8 mouse cellular contexts compared by ENCODE assay signal in genomic region chr12:17747191-17748154, GRCm38 (mm10). TPM values are rescaled to one million over a fixed set of nuclear protein-coding genes. Genes with fewer than 3 reads are reported as not detected.
DNase-seq lines count a peak whose midpoint lies in the region; ATAC-seq and TF ChIP-seq lines count a peak whose summit lies in the region.
"Had no signal": no experiment of that assay in that cellular context is flagged by ENCODE, and none has a peak within 500 bp of the region (broad histone marks: within the 10 kb centered on the region; RNA-seq: fewer than 3 reads in every experiment).

No protein-coding gene starts in this region.

- H3K27ac ChIP-seq in kidney, embryonic 15.5 days, result no peak overlapping the region
- no peak overlapping the region for H3K27ac ChIP-seq in embryonic facial prominence, embryonic 11.5 days (replicated peaks; ENCODE audit: low read depth, low read length)
- peak overlapping the region; percentile 34 for H3K27ac ChIP-seq in hindbrain, embryonic 15.5 days (replicated peaks)
- peak overlapping the region; percentile 50; the same call in 1 of the 2 replicates for H3K27ac ChIP-seq in neural tube, embryonic 13.5 days (replicated peaks)
- no peak overlapping the region; the same call in 1 of the 2 replicates for H3K27ac ChIP-seq in thymus, adult 2 months (ENCODE audit: control insufficient read depth, insufficient read depth, low read length)

- WGBS in kidney, embryonic 15.5 days, result 36% methylated on average over 10 of the region's 10 CpGs
- 21% methylated on average over 10 of the region's 10 CpGs for WGBS in embryonic facial prominence, embryonic 11.5 days
- WGBS in hindbrain, embryonic 15.5 days, result 40% methylated on average over 10 of the region's 10 CpGs
- 33% methylated on average over 10 of the region's 10 CpGs for WGBS in neural tube, embryonic 13.5 days
- WGBS in thymus, adult 2 months, result 66% methylated on average over 10 of the region's 10 CpGs

- no peak for TF ChIP-seq CTCF in thymus, adult 2 months (IDR thresholded peaks at IDR 0.05; ENCODE audit: borderline replicate concordance, control insufficient read depth, extremely low read depth, insufficient read depth, low read length, poor library complexity)

- no peak overlapping the region for H3K4me2 ChIP-seq in kidney, embryonic 15.5 days
- no peak overlapping the region for H3K4me2 ChIP-seq in embryonic facial prominence, embryonic 11.5 days (ENCODE audit: low read depth, low read length)
- no peak overlapping the region for H3K4me2 ChIP-seq in hindbrain, embryonic 15.5 days
- no peak overlapping the region for H3K4me2 ChIP-seq in neural tube, embryonic 13.5 days

- no peak for DNase-seq in kidney, adult 18-20 months
- DNase-seq in embryonic facial prominence, embryonic 11.5 days (ENCODE audit: low spot score), result no peak
- no peak for DNase-seq in thymus, adult 2 months
- no peak for DNase-seq in right cerebral cortex, adult 2 months (ENCODE audit: low spot score in 2 of 2)
- DNase-seq: thymus, postnatal 25 days had no signal

- peak; percentile 40; the same call in 1 of the 2 replicates for ATAC-seq in kidney, embryonic 15.5 days (replicated peaks; ENCODE audit: low FRiP score)
- peak; percentile 60; the same call in 1 of the 2 replicates for ATAC-seq in embryonic facial prominence, embryonic 11.5 days (replicated peaks; ENCODE audit: insufficient number of reproducible peaks, low FRiP score, low TSS enrichment, low read depth)
- ATAC-seq in hindbrain, embryonic 15.5 days (ENCODE audit: low FRiP score, low read depth), result peak; percentile 24; the same call in 1 of the 2 replicates
- ATAC-seq in neural tube, embryonic 13.5 days (ENCODE audit: low read depth), result peak; percentile 17; the same call in 1 of the 2 replicates

- TF ChIP-seq POLR2A in thymus, adult 2 months (IDR thresholded peaks at IDR 0.05; ENCODE audit: control insufficient read depth, extremely low read depth, insufficient read depth, low read length, poor library complexity), result no peak

- peaks cover 60% of the 10 kb centered on the region for H3K4me1 ChIP-seq in kidney, embryonic 15.5 days
- no peaks in the 10 kb centered on the region; the same call in none of the 2 replicates for H3K4me1 ChIP-seq in embryonic facial prominence, embryonic 11.5 days (ENCODE audit: control insufficient read depth, insufficient read depth, low read length)
- peaks cover 50% of the 10 kb centered on the region for H3K4me1 ChIP-seq in hindbrain, embryonic 15.5 days (replicated peaks)
- H3K4me1 ChIP-seq in neural tube, embryonic 13.5 days (replicated peaks), result peaks cover 46% of the 10 kb centered on the region
- H3K4me1 ChIP-seq in thymus, adult 2 months (replicated peaks; ENCODE audit: control insufficient read depth, insufficient read depth, low read length), result peaks cover 68% of the 10 kb centered on the region

- H3K9me3 ChIP-seq in kidney, embryonic 15.5 days (replicated peaks), result no peaks in the 10 kb centered on the region
- H3K9me3 ChIP-seq in embryonic facial prominence, embryonic 11.5 days (replicated peaks; ENCODE audit: control insufficient read depth, low read length), result no peaks in the 10 kb centered on the region
- no peaks in the 10 kb centered on the region for H3K9me3 ChIP-seq in hindbrain, embryonic 15.5 days
- H3K9me3 ChIP-seq in neural tube, embryonic 13.5 days, result no peaks in the 10 kb centered on the region

- no peaks in the 10 kb centered on the region for H3K27me3 ChIP-seq in kidney, embryonic 15.5 days
- no peaks in the 10 kb centered on the region for H3K27me3 ChIP-seq in embryonic facial prominence, embryonic 11.5 days (ENCODE audit: control insufficient read depth, insufficient read depth, low read length)
- no peaks in the 10 kb centered on the region for H3K27me3 ChIP-seq in hindbrain, embryonic 15.5 days
- no peaks in the 10 kb centered on the region for H3K27me3 ChIP-seq in neural tube, embryonic 13.5 days
- H3K27me3 ChIP-seq in thymus, adult 2 months (ENCODE audit: control insufficient read depth, insufficient read depth, low read length), result no peaks in the 10 kb centered on the region

- no peak overlapping the region for H3K4me3 ChIP-seq in kidney, embryonic 15.5 days (replicated peaks)
- H3K4me3 ChIP-seq in embryonic facial prominence, embryonic 11.5 days (ENCODE audit: low read depth, low read length), result no peak overlapping the region
- no peak overlapping the region for H3K4me3 ChIP-seq in hindbrain, embryonic 15.5 days
- H3K4me3 ChIP-seq in neural tube, embryonic 13.5 days, result no peak overlapping the region
- no peak overlapping the region for H3K4me3 ChIP-seq in thymus, adult 2 months (ENCODE audit: control insufficient read depth, insufficient read depth, low read length)

- no peak overlapping the region for H3K9ac ChIP-seq in kidney, embryonic 15.5 days
- no peak overlapping the region for H3K9ac ChIP-seq in embryonic facial prominence, embryonic 11.5 days (replicated peaks; ENCODE audit: low read length)
- H3K9ac ChIP-seq in hindbrain, embryonic 15.5 days, result no peak overlapping the region
- no peak overlapping the region for H3K9ac ChIP-seq in neural tube, embryonic 13.5 days

- no peaks in the 10 kb centered on the region for H3K36me3 ChIP-seq in kidney, embryonic 15.5 days
- H3K36me3 ChIP-seq in embryonic facial prominence, embryonic 11.5 days (replicated peaks; ENCODE audit: control insufficient read depth, insufficient read depth, low read depth, low read length), result no peaks in the 10 kb centered on the region
- H3K36me3 ChIP-seq in hindbrain, embryonic 15.5 days, result no peaks in the 10 kb centered on the region
- no peaks in the 10 kb centered on the region for H3K36me3 ChIP-seq in neural tube, embryonic 13.5 days
- no peaks in the 10 kb centered on the region for H3K36me3 ChIP-seq in thymus, adult 2 months (ENCODE audit: control insufficient read depth, insufficient read depth, low read length)

RNA-seq across cellular contexts. Expression of gene Hpcal1, which starts 56.8 kb away (rescaled TPM):
- polyA plus RNA-seq in kidney, embryonic 15.5 days (2015; fragmentation: Nextera tagmentation; extraction: Ambion mirVana), result 51.4 and 55.5 TPM in 2 replicates
- polyA plus RNA-seq in embryonic facial prominence, embryonic 11.5 days (2014; fragmentation: Nextera tagmentation; extraction: Ambion mirVana), result 35.1 and 43.4 TPM in 2 replicates
- polyA plus RNA-seq in hindbrain, embryonic 15.5 days (2015; fragmentation: Nextera tagmentation; extraction: Ambion mirVana), result 128 and 129 TPM in 2 replicates
- polyA plus RNA-seq in neural tube, embryonic 13.5 days (2015; fragmentation: Nextera tagmentation; extraction: Ambion mirVana), result 77.0 and 79.2 TPM in 2 replicates
- polyA plus RNA-seq in thymus, adult 2 months (2012; rRNA removed), result 322 and 334 TPM in 2 replicates

Comparison
In these comparisons a context has a peak if more than half of its experiments do, and no peak if none do; other contexts are left out.
1. H3K27ac ChIP-seq: peak in hindbrain, embryonic 15.5 days (single experiment) and neural tube, embryonic 13.5 days (single experiment); none in kidney, embryonic 15.5 days (single experiment), embryonic facial prominence, embryonic 11.5 days (single experiment) and thymus, adult 2 months (single experiment).
2. Peak in every context shown above with its lines, with median percentiles within 50 percentile points of each other: ATAC-seq.